Mouse (Mus musculus): ENCODE data around the gene Slc12a1. TPM values are rescaled to one million over a fixed set of nuclear protein-coding genes. Genes with fewer than 3 reads are reported as not detected.

The Slc12a1 gene
- total RNA-seq, 2 experiments from 2014 or later: not detected

DNA sequence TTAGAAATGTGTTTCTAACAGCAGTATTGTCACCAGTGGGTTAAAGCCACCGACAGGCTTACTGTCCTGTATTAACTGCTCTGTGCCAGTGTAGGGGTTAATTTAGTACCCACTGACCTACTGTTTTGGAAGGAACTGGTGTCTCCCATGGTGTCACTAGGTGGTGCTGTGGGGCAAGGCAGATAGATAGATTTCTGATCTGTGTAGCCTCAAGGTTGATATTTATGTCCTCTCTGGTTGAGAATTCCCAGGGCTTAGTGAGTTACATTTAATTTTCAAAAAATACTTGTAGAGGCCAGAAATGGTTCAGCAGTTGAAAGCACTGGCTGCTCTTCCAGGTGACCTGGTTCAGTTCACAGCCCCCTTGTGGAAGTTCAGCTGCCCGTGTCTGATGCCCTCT, 100.0 kb downstream of the Slc12a1 start:
- peak; percentile 48 for ATAC-seq (ENCODE audit: poor library complexity, severe bottlenecking)

DNA sequence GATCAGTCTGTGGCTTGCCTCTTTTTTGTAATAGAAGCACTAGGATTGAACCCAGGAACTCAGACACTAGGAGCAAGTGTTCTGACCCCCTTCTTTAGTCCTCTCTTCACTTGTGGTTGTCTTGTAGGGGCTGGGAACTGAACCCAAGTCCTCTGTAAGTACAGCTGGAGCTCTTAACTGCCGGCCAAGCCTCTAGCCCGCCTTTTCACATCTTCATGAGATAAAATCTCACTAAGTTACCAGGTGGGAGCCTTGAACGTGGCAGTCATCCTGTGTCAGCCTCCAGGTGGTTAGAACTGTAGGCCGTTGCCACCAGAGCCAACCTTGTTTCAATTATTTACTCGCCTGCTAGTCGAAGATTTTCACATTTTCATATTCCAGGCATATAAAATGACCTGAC, 101.4 kb downstream of the Slc12a1 start:
- no peak for ATAC-seq (ENCODE audit: poor library complexity, severe bottlenecking)

DNA sequence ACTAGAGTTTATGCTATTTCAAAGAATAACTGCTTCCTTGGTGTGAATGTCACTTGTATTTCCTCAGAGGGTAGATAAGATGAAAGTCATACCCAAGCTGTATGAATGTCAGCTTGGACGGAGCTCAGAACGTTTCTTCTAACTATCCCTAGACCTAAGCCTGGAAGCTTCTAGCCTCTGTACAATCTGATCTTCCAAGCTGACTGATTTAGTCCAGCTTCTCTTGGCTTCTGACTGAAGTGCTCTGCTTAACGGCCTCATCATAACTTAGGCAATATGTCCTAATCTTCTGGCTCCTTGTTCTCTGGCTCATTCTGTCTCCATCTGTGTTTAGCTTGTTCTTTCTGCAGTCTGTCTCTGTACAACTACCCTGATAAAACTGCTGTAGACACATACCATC, 102.3 kb downstream of the Slc12a1 start:
- ATAC-seq (ENCODE audit: poor library complexity, severe bottlenecking): no peak

DNA sequence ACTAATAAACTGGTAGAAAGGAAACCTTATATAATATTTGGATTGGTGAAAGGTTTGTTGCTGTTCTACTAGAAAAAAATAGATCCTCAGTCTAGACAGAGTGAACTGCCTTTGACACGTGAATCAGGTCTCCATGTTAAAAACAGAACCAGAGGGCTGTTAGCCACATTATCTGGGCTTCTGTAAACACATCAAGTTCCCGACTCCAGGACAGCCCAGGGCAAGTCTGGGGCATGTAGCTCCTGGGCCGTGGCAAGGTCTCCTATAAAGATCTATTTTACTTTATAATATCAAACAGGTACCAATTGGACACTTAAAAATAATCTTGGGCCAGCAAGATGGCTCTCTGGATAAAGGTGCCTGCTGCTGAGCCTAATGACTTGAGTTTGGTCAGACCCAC, 103.6 kb downstream of the Slc12a1 start:
- no peak for ATAC-seq (ENCODE audit: poor library complexity, severe bottlenecking)

DNA sequence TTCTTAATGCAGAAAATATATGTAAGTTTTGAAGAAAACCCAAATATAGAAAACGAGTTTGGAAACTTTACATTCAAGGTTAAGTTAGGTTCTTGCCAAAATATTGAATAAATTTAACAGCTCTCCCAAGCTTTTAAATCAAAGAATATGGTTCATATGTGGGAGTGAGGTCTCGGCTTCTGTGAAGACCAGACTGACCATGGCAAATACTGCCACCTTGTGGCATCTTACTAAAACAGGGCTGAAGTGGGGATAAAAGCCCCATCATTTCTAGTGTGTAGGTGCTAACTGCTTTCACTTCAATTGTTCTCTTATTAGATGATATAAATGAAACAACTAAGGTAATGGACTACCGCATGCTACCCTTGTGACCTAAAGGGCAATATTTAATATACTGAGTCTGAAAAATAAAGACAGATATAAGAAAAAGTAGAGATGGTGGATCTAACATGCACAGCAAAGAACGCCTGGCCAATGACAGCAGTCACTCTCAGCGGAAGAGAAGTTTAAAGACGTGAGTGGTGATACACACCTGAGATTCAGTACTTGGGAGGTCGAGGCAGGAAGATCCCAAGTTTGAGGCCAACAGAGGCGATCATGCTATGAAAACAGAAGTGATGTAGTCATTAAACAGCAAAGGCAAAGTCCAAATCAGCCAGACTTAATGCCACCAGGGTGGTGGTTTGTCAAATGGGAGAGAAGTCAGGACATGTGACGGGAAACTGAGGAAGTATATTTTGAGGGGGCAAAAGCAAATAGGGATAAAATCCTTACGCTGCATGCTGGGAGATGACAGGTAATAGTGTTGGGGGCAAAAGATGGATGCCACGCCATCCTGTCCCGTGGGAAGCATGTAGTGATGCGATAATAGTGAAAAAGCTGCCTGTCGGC, 107.2 kb downstream of the Slc12a1 start:
- peak; percentile 77 for ATAC-seq (ENCODE audit: poor library complexity, severe bottlenecking)

DNA sequence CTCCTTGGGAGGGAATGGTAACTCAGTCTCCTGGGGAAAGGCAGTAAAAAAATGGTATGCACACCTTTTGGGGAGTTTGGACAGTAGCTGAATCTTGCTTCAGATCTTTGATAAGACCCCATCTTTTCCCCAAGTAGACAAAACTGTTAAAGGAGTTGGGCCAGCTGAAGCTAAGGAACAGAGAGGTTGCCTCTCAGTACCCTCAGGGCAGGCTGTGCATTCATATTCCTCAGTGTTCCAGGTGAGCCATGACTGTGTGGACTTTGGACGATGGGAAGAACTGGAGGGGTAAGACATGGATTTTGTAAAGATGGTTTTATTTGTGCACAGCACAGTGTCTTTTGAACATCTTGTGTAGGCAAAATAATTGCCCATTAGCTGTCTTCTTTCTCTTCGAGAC, 108.0 kb downstream of the Slc12a1 start:
- no peak for ATAC-seq (ENCODE audit: poor library complexity, severe bottlenecking)

DNA sequence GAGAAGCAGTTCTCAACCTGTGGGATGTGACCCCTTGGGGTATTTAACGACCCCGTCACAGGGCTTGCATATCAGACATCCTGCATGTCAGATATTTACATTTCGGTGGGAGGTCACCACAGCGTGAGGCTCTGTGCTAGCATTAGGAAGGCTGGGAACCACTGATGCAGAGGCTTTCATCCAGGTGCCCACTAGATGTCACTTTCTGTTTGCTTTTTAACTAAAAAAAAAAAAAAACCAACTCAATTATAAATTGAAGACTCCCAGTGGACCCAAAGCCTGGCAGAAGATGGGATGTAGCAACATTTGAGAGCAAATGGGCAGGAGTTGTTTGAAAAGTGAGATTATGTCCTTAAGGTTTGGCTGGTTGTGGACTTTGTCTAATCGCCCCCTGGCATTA, 110.8 kb downstream of the Slc12a1 start:
- no peak for ATAC-seq (ENCODE audit: poor library complexity, severe bottlenecking)

DNA sequence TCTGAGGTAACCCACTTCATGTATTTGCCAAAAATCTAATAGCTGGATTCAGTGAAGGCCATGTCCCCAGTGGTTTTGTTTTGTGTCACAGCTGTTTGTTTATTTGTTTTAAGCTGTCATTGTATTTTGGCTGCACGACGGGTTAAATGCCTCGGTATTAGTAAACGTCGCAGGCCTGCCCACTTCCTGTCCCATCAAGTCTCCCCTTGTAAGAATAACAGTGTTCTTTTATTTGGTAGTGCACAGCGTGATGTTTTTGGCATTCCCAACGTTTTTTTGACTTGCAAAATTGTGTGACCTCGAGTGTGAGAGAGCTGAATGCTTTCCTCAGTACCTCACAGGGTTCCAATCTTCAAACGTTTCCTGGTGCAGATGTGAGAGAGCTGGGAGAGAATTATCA, 111.4 kb downstream of the Slc12a1 start:
- no peak for ATAC-seq (ENCODE audit: poor library complexity, severe bottlenecking)

DNA sequence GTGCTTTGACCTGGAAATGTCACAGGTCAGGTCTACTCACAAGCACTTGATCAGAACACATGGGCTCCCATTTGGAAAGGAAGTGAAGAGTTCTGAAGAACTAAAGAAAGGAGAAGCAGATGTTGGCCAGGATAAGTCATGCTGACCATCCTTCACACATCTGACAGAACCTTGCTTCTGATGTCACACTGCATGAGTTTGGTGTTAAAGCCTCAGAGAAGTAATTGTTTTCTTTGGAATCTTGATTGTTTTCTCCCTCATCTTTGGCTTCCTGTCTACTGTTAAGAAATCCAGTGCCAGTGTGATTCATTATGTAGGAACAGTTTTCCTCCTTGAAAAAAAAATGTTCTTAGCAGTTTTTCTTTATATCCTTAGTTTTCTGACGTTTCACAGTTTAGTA, 116.6 kb downstream of the Slc12a1 start:
- no peak for ATAC-seq (ENCODE audit: poor library complexity, severe bottlenecking)

DNA sequence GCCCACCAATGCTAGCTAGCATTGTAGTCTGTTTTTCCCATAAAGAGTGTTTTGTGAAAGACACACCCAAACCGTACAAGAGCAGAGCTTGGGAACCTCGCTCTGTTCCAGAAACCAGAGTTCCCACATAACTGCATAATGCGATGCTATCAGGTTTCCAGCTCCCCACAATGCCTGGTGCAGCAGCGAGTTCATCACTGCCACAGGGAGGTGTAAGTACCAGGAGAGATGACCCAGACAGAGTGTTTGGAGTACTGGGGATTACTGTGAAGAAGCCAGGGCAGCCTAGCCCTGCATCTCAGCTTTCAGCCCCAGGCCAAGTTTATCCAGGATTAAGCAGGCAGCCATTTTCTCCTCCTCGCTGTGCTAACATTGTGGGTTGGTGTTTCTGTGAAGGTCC, 123.3 kb downstream of the Slc12a1 start:
- ATAC-seq (ENCODE audit: poor library complexity, severe bottlenecking): no peak

DNA sequence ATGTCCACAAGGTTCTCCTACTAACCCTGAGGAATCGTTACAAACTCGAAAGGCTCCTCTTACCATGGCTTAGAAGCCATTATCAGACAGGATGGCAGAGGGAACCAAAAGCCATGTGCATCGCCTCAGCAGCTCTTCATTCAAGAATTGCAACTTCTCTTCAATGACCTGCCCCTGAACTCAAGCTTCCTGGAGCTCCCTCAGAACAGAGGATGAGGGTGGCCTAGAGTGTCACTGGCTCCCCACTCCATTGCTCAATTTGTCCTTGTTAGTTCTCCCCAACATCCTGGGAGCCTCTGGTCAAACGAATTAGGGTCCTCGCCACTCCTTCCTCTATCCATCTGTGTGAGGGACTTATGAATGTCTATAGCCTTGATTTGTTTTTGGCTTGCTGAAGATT, 124.4 kb downstream of the Slc12a1 start:
- ATAC-seq (ENCODE audit: poor library complexity, severe bottlenecking): no peak

DNA sequence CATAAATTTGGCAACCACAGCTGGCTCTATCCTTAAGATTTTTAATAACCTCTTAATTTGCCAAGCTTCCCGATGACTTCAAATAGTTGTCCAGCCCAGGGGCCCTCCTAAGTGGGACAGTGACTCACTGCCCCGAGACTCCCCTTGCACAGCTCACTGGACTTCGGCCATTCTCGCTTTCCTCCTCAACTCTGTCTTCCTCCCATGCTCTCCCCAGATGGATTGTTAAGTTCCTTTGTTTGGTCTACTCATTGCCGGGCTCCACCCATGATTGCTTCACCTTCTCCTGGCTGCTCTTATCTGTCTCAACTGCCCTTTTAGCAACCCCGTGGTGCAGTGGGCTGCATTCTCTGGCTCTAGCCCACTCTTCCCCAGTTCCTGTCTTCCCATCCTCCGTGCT, 126.2 kb downstream of the Slc12a1 start:
- peak; percentile 71 for ATAC-seq (ENCODE audit: poor library complexity, severe bottlenecking)

Other genes starting within 250 kb of the Slc12a1 start
- not detected in 2 replicates for gene Slc24a5, start 84.4 kb upstream of the Slc12a1 start, total RNA-seq (2015)
- 0.41 TPM in 1 of 2 replicates, not detected in the other for gene Slc24a5, start 84.4 kb upstream of the Slc12a1 start, total RNA-seq (2017)
- 18.5 and 20.6 TPM in 2 replicates for gene Myef2, start 28.8 kb upstream of the Slc12a1 start, total RNA-seq (2015)
- gene Myef2, start 28.8 kb upstream of the Slc12a1 start, total RNA-seq (2017): 40.0 and 41.0 TPM in 2 replicates
- gene Ctxn2, start 15.8 kb upstream of the Slc12a1 start, total RNA-seq (2015): not detected in 2 replicates
- not detected in 2 replicates for gene Ctxn2, start 15.8 kb upstream of the Slc12a1 start, total RNA-seq (2017)
- 115 and 122 TPM in 2 replicates for gene Dut, start 94.7 kb downstream of the Slc12a1 start, total RNA-seq (2015)
- 75.5 and 82.5 TPM in 2 replicates for gene Dut, start 94.7 kb downstream of the Slc12a1 start, total RNA-seq (2017)

All from megakaryocyte, adult 5-6 weeks (primary cell).